Mouse (Mus musculus) Patski (cell line): ENCODE results near the gene Morn3. TPM values are rescaled to one million over a fixed set of nuclear protein-coding genes. Genes with fewer than 3 reads are reported as not detected.
A peak's percentile ranks its signal among the peaks of the same experiment; 100 is the strongest.

ENCODE experiments used
- ATAC-seq: fragments of 100-300 bp; one replicate; pipeline ENCODE4 v1.8.0; 2021
- CTCF ChIA-PET: fragments of 350-600 bp; sonication (Branson Sonifier 250); formaldehyde crosslinking; loops from one replicate; lab custom pipeline; 2022; ENCODE audit warnings: inconsistent platforms; lab: Charles Lee
- POLR2A ChIA-PET: fragments of 350-600 bp; sonication (Branson Sonifier 250); formaldehyde crosslinking; loops from one replicate; lab custom pipeline; 2022; ENCODE audit warnings: antibody characterized with exemption, inconsistent platforms; lab: Charles Lee
- DNase-seq: peaks from one replicate; pipeline ENCODE4 v3.0.0-alpha.2; 2011; ENCODE audit warnings: low read depth, low spot score
- H3K27me3 ChIP-seq: fragments of 371-371 bp; one replicate; pipeline ENCODE4 v1.5.1; 2021
- CTCF ChIP-seq: fragments of 100-300 bp; IDR thresholded peaks from one replicate; pipeline ENCODE4 v1.5.1; 2021
- in situ Hi-C: fragments of 300-500 bp; cut with MboI; formaldehyde crosslinking; loops from 3 replicates; pipeline ENCODE4 v1.11.1; 2018; ENCODE audit warnings: low pct_unique_long_range_greater_than_20kb, mixed read lengths
- polyA plus RNA-seq: library from polyadenylated mRNA; unstranded; gene quantifications from one replicate; pipeline ENCODE4 v1.2.3, GENCODE M21; 2021

The Morn3 gene
- polyA plus RNA-seq, 1 experiment from 2014 or later = 0.32 TPM

DNA sequence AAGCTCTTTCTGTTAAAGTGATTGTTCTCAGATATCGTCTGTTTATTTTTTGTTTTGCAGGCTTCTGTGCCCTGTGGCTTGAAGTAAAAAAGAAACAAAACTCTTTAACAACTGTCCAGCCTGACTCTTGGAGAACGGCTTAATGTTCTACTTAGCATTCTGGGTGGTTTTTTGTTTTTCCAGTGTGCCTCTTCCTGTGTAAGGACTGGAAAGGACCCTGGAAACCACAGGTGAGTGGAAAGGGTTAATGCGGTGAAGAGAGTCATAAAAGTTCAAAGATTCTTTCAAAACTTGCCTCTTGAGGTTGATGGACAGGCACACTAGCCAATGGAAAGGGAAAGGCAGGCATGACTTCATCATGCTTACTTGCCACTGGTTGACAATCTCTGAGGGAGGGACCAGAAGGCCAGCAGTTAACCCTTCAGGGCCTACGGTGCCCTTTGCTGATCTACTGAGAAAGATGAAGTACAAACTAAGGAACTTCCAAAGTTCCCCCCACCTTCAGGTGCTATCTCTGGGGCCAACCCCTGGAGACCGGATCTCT lies 52.4 kb downstream of the Morn3 start:
- CTCF ChIA-PET = interaction anchor here (1.0 to 1.1 kb wide), 2 partner anchors 11 to 20 kb away, joined by 3 read pairs; no protein-coding TSS in a partner anchor
- H3K27me3 ChIP-seq = no peaks in the 10 kb centered on the region
- ATAC-seq = peak; percentile 60
- in situ Hi-C loops = no loop called here
- POLR2A ChIA-PET = no interaction called here
- peak; percentile 95 for DNase-seq
- TF ChIP-seq CTCF = no peak

DNA sequence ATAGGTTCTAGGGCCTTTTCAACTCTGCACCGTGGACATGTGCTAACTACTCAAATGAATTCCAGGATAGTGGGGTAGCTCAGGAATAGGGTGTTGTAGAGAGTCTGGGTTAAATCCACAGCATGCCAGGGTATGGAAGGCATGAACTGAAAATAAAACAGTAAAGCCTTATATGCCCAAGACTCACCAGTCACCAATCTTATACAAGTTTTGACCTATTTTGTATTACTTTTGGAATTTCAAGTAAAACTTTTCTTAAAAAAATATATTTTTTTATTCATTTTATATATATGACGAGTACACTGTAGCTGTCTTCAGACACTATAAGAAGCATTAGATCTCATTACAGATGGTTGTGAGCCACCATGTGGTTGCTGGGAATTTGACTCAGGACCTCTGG lies 53.0 kb downstream of the Morn3 start:
- ATAC-seq = no peak

DNA sequence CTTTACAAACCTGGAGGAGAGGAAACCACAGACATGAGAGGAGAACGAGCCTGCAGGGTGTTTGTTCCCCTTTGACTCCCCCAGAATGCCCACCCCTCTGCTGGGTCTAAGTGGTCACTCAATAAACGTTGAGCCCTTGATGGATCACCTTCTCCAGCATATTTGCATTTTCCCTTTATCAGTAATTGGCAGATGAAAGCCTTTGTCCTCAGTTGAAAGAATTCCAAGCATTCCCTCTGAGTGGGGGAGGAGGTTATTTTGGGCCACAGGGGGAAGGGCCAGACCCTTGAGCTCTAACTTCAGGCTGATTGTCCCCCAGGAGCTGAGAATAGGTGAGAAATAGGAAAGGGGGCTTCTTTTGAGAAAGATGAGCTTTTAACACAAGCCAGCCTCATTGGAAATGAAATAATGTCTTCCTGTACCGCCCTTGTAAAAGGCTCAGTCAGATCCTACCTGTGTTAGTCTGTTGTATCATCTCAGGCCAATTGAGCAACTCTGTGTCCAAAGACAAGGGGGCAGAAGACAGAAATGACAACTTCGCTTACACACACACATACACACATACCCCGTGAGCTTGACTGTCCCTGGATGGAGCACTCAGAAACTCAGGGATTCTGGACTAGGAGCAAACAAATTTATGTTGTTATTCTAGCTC lies 55.3 kb downstream of the Morn3 start:
- ChIA-PET POLR2A (interaction anchor here (1.6 kb wide), 1 partner anchor 24 kb away, joined by 9 read pairs; the partner anchor contains the start of gene Orai1), CTCF (interaction anchor here (1.1 to 1.7 kb wide), 2 partner anchors 21 to 24 kb away, joined by 5 to 8 read pairs; partner anchors contain the start of gene Orai1)
- in situ Hi-C loops = no loop called here
- no peaks in the 10 kb centered on the region for H3K27me3 ChIP-seq
- no peak for TF ChIP-seq CTCF
- ATAC-seq = no peak
- no peak for DNase-seq

More for the DNA sequence above, 53.0 kb downstream of the Morn3 start:
- no peaks in the 10 kb centered on the region for H3K27me3 ChIP-seq
- no peak for DNase-seq
- no peak for TF ChIP-seq CTCF
- ChIA-PET CTCF (interaction anchor here (0.7 to 1.9 kb wide), 4 partner anchors 11 to 25 kb away, joined by 3 to 7 read pairs (median 3); no protein-coding TSS in a partner anchor), POLR2A (interaction anchor here (0.5 kb wide), 1 partner anchor 42 kb away, joined by 4 read pairs; no protein-coding TSS in a partner anchor)
- in situ Hi-C loops = no loop called here

DNA sequence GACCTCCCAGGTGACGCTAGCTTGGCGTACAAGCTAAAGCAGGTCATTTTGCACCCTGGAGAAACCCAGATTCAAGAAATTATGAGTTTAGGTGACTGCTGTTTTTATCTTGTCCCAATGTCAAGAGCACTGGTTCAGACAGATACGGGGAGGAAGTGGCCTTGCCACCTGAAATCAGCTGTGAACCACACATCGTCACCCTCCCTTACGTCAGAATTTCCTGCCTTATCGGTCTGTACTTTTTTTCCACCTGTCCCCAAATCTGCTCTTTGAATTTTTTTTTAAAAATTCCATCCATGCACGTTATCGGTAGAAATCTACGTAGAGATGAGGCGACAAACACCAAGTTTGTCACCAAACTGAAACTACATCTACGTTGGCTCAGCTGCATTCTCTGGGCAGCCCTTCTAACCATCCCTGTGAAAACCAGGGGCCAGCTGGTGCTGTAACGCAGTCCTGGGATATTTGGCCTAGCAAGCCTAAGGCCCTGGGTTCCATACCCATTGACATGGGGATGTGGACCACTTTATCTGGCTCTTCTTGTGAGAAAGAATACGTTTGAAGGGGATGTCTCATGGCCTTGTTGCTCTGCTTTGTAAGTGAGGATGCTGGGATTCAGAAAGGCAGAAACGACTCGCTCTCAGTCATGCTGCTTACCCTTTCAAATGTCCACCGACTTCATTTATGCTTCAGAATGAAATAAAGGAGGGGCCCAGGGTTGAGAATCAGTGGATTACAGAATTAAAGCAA lies 56.2 kb downstream of the Morn3 start:
- no peak for ATAC-seq

DNA sequence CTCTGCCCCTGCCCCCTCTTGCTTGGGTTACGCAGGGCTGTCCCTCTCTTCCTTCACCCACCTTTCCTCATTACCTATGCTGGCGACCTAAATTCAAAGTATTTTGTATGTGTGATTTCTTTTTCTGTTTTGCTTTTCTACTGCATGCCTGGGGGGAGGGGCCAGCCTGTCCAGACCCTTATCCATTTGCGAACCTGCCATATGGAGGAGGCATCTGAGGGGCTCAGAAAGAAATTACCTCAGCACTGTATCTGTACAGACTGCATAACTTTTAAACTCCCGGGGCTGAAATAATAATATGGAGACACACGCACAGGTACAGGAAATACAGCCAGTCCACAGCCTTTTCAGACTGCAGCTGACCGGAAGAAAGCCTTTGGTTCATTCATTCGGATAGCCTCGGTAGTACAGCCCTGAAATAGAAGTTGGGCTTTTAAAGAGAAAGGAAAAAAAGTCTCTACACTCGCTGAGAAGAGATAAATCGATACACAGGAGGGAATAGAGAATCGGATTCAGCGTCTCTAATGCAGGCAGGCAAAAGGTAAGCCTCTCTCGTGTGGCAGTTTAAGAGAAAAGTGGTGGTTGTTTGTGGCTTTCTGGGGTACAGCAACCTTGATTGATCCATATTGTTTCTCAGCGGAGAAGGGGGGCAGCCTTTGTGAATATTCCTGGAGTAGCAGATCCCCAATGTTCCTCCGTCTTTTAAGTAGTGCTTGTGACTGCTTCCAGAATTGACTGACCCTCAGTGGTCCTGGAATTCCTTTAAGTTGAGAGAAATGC lies 57.1 kb downstream of the Morn3 start, which contains the start of gene Kdm2b:
Gene Kdm2b, minus strand, starts transcription at position 273 of the 780 bp plus-strand sequence.
- in situ Hi-C loops = no loop called here
- TF ChIP-seq CTCF = no peak
- CTCF ChIA-PET = interaction anchor here (3.6 kb wide), 1 partner anchor 21 kb away, joined by 10 read pairs; no protein-coding TSS in a partner anchor
- DNase-seq (no peak), ATAC-seq (no peak)
- no peaks in the 10 kb centered on the region for H3K27me3 ChIP-seq
- POLR2A ChIA-PET = interaction anchor here (0.6 to 1.7 kb wide), 6 partner anchors 9 to 151 kb away, joined by 3 to 6 read pairs (median 3); partner anchors contain the start of gene Orai1

More for the DNA sequence above, 56.2 kb downstream of the Morn3 start:
- no peaks in the 10 kb centered on the region for H3K27me3 ChIP-seq
- in situ Hi-C loops = no loop called here
- DNase-seq = no peak
- no peak for TF ChIP-seq CTCF
- ChIA-PET POLR2A (interaction anchor here (0.6 to 1.0 kb wide), 2 partner anchors 24 to 71 kb away, joined by 3 read pairs; partner anchors contain the start of gene Orai1), CTCF (no interaction called here)

DNA sequence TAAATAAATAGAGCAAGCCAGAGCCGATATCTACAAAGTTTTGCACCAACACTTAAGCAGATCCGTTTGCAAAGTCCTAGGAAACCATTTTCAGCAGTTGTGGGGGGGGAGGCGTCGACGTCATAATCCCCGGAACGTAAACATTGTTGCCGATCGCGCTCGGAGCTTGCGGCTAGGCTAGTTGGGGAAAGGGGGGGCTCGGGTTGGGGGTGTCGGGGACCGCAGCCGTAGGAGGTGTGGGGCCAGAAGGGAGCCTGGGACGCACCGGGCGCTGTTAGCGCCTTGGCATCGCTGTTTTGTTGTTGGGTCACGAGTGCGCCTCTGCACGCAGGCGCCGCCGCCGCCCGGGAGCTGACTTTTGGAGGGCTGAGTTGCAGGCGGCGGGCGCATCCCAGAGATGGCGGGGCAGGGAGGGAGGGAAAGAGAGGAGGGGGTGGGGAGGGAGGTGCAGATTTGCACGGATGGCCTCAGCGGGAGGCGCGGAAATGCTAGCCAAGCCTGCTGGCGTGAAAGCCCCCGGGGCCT lies 57.8 kb downstream of the Morn3 start:
- TF ChIP-seq CTCF = no peak
- ChIA-PET POLR2A (interaction anchor here (0.7 to 1.7 kb wide), 4 partner anchors 10 to 151 kb away, joined by 3 to 6 read pairs (median 4); no protein-coding TSS in a partner anchor), CTCF (interaction anchor here (3.6 kb wide), 1 partner anchor 20 kb away, joined by 10 read pairs; no protein-coding TSS in a partner anchor)
- DNase-seq (no peak), ATAC-seq (peak; percentile 20)
- in situ Hi-C loops = no loop called here
- no peaks in the 10 kb centered on the region for H3K27me3 ChIP-seq

DNA sequence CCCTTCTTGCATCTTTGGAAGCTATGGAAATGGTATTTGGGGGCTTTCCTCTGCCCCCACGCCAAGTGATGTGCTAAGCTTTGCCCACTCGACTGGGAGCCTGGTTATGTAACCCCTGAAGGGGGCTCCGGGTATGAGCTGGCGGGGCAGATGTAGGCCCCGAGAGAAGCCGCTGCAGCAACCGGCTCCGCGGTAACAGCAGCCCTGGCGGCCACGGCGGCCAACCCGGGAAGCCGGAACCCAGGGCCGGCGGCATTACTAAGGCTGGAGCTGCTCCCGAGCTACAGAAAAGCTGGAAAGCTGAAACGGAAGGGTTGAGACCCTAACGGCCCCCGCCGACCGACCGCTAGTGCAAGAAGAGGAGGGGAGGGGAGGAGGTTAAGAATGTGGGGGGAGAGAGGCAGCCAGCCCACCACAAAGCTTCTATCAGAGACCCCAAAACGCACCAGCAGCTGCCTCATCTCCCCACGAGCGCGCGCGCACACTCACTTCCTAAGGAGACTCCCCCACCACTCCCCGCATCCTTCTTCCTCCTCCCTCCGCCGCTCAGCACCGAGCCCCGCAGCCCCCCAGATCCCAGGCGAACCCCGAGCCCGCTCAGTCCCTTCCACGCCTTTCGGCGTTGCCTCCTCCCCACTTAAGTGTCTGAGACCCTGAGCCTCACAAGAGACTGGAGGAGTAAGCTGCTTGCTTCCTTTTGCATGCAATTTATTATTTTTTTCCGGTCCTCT lies 58.6 kb downstream of the Morn3 start:
- ChIA-PET POLR2A (interaction anchor here (0.6 to 2.1 kb wide), 8 partner anchors 10 to 152 kb away, joined by 3 to 6 read pairs (median 4); partner anchors contain the start of gene Orai1), CTCF (interaction anchor here (0.9 to 3.6 kb wide), 4 partner anchors 20 to 71 kb away, joined by 3 to 10 read pairs (median 4); partner anchors contain the start of gene Orai1)
- no peaks in the 10 kb centered on the region for H3K27me3 ChIP-seq
- ATAC-seq (no peak), DNase-seq (no peak)
- no peak for TF ChIP-seq CTCF
- in situ Hi-C loops = no loop called here

DNA sequence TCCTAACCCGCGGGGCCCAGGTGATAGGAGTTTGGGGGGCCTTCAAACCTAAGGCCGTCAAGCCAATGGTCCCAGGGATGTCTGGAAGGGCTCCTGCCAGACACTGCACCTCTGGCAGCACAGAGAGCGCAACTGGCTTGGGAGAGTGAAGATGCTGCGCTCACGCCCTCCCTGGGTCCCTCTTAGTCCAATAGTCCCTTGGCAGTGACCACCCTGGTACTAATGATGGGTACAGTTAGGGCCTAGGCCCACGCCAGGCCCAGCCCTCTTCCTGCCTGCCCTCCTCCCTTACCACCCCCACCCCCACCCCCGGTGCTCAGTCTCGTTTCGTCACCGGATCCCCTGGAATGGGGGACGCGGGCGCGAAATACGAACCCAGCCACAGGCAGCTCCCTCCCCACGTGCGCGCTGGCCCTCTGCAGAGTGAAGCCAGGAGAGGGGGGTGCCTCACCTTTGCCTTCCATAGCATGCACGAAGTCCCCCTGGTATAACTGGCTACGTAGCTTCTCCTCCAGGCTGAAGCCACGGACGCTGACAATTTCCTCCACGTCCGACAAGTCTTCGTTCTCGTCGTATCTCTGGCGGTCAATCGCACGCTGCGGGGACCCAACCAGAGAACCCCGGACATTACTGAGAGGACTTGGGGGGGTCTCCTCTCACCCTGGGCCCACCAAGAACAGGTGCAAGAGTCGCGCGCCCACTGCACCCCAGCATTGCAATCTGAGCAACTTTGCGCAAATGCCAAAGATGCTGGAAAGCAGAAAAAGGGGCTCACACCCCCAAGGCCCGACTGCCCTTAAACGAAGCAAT lies 59.4 kb downstream of the Morn3 start:
- ChIA-PET CTCF (interaction anchor here (0.9 to 3.6 kb wide), 8 partner anchors 13 to 72 kb away, joined by 3 to 14 read pairs (median 4); partner anchors contain the start of gene Orai1), POLR2A (interaction anchor here (0.6 to 2.1 kb wide), 7 partner anchors 21 to 151 kb away, joined by 3 to 6 read pairs (median 4); partner anchors contain the start of gene Orai1)
- DNase-seq = no peak
- no peak for TF ChIP-seq CTCF
- H3K27me3 ChIP-seq = no peaks in the 10 kb centered on the region
- in situ Hi-C loops = no loop called here
- no peak for ATAC-seq
